Mouse (Mus musculus) stomach, adult 2 months (tissue): ENCODE data around the gene Evc. TPM values are rescaled to one million over a fixed set of nuclear protein-coding genes. Genes with fewer than 3 reads are reported as not detected.

Experiments used
- polyA plus RNA-seq: library from polyadenylated mRNA; depleted of rRNA; stranded (reverse); fragments of >200 nt; gene quantifications from 2 replicates; pipeline ENCODE4 v1.2.3, GENCODE M21; 2012; rRNA removed

Gene Evc
- polyA plus RNA-seq, result 3.5 and 4.0 TPM in 2 replicates

DNA sequence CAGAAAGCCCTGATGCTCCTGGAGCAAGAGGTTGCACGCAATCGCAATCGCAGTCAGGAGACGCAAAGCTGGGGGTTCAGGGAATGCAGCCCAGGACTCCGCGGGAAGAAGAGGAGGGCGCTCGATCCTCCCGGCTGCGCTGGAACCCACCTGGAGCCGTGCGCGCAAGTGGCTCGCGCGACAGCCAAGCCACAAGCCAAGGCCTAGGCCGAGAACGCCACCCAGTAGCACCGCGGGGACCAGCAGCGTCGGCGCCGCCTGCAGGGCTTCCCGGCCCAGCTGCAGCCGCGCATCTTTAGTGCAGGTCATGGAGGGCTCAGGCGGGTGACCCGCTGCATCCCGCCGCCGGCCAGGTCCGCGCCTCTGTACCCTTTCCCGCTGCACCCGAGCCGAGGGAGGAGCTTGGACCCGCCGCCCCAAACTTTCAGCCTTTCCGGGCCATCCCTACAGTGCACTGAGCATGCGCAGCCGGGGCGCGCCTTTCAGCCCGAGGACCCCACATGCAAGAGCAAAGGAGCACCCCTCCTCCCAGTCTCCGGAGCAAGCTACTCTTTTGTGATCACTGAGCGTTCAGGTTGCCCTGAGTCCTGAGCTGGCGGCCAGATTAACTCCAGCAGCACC, at the start of gene Evc:
Gene Evc (minus strand): TSS at position 410 of the 621 bp plus-strand sequence.

GRCm38 (mm10) chr5:37338288-37338687, 1.6 kb upstream of the Evc start, which contains the start of gene Evc2:
Gene Evc2 (plus strand): TSS chr5:37338499.

GRCm38 (mm10) chr5:37241651-37242151, 95.0 kb downstream of the Evc start, which contains the start of gene Crmp1:
Gene Crmp1 (plus strand): TSS chr5:37241940.

Other genes starting within 250 kb of the Evc start
- gene Crmp1, start 95.0 kb downstream of the Evc start, polyA plus RNA-seq, result 0.75 and 1.6 TPM in 2 replicates
- gene Evc2, start 1.6 kb upstream of the Evc start, polyA plus RNA-seq, result 4.0 and 5.7 TPM in 2 replicates